Mouse (Mus musculus) neural tube, embryonic 11.5 days (tissue): ENCODE results near the gene Bpifb9a. TPM values are rescaled to one million over a fixed set of nuclear protein-coding genes. Genes with fewer than 3 reads are reported as not detected.

Experiments used
- polyA plus RNA-seq: library from polyadenylated mRNA; unstranded; fragments of >200 nt; fragmentation: Nextera tagmentation; extraction: Ambion mirVana; gene quantifications from 2 replicates; pipeline ENCODE4 v1.2.1, GENCODE M21; 2014

The Bpifb9a gene
- polyA plus RNA-seq, 1 experiment from 2014 or later = not detected

Other genes with a start within 250 kb of the Bpifb9a start
- gene Bpifa2, start 249.6 kb upstream of the Bpifb9a start, polyA plus RNA-seq = not detected in 2 replicates
- not detected in 2 replicates for gene Bpifa3, start 127.5 kb upstream of the Bpifb9a start, polyA plus RNA-seq
- not detected in 2 replicates for gene Bpifa1, start 115.0 kb upstream of the Bpifb9a start, polyA plus RNA-seq
- gene Bpifa5, start 95.2 kb upstream of the Bpifb9a start, polyA plus RNA-seq = not detected in 2 replicates
- not detected in 2 replicates for gene Bpifb1, start 67.0 kb upstream of the Bpifb9a start, polyA plus RNA-seq
- 0.15 TPM in 1 of 2 replicates, not detected in the other for gene Bpifb5, start 34.1 kb upstream of the Bpifb9a start, polyA plus RNA-seq
- gene Bpifb9b, start 49.4 kb downstream of the Bpifb9a start, polyA plus RNA-seq = not detected in 2 replicates
- 15.8 and 16.0 TPM in 2 replicates for gene Cdk5rap1, start 115.2 kb downstream of the Bpifb9a start, polyA plus RNA-seq
- 2.8 TPM in 2 replicates for gene Snta1, start 150.2 kb downstream of the Bpifb9a start, polyA plus RNA-seq
- gene Cbfa2t2, start 178.6 kb downstream of the Bpifb9a start, polyA plus RNA-seq = 62.6 and 63.6 TPM in 2 replicates